Mouse (Mus musculus): ENCODE data around the gene Thy1.

Thy1 gene

GRCm38 (mm10) chr9:44042836-44043707, at the start of gene Thy1:
TSS of gene Thy1 (plus strand) at chr9:44043384.
- no peak for DNase-seq (ENCODE audit: low spot score in 2 of 2)

- DNase-seq (ENCODE audit: low spot score in 2 of 2): no peak
Measured at GRCm38 (mm10) chr9:43997681-43998080, 45.5 kb upstream of the Thy1 start.

GRCm38 (mm10) chr9:43998851-43999250, 44.3 kb upstream of the Thy1 start:
- no peak for DNase-seq (ENCODE audit: low spot score in 2 of 2)

DNA sequence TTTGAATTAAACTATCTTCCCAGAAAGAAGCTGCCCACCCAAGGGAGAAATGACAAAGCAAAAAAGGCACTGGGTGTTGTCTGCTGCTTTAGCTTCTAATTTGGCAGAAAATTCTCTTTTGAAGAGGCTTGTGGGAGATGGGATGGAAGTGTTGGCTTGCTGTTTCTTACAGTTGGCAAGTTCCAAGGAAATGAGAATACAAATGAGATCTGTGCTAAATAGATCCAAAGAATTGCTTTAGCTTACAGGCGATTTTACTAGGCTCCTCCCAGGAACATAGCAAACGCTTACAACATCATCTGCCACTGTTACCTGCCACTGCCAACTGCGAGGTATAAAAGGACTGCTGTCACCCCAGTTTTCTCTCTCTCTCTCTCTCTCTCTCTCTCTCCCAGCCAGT, 38.8 kb upstream of the Thy1 start:
- DNase-seq (ENCODE audit: low spot score in 2 of 2): no peak

DNA sequence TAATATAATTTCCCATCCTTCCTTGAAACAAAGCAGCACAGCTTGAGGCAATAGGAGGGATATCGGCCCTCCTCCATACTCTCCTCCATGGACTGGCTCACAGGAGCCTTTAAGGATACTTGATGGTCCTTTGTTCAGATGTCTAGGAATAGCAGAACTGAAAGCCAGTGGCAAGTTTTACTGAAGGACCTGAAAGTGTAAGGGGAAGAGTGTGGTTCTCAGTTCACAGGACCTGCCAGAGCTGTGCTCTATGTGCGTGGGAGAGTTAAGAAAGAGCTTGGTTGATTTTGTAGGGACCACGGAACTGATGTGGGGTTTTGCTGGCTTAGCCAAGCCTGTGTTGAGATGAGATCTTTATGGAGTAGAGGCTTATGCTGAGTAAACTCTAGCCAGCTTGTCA, 37.9 kb upstream of the Thy1 start:
- no peak for DNase-seq (ENCODE audit: low spot score in 2 of 2)

GRCm38 (mm10) chr9:44007323-44007722, 35.9 kb upstream of the Thy1 start:
- no peak for DNase-seq (ENCODE audit: low spot score in 2 of 2)

GRCm38 (mm10) chr9:44007991-44008390, 35.2 kb upstream of the Thy1 start:
- no peak for DNase-seq (ENCODE audit: low spot score in 2 of 2)

DNA sequence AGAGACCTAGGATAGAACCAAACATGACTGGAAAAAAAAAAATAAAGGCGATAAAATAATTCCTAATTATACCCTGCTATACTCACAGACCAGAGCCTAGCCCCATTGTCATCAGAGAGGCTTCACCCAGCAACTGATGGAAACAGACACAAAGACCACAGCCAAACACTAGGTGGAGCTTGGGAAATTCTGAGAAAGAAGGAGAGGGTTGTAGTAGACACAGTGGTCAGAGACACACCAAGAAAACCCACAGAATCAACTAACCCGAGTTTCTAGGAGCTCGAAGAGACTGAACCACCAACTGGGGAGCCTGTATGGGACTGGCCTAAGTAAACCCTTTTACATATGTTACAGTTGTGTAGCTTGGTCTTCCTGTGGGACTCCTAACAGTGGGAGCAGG, 32.3 kb upstream of the Thy1 start:
- no peak for DNase-seq (ENCODE audit: low spot score in 2 of 2)

DNA sequence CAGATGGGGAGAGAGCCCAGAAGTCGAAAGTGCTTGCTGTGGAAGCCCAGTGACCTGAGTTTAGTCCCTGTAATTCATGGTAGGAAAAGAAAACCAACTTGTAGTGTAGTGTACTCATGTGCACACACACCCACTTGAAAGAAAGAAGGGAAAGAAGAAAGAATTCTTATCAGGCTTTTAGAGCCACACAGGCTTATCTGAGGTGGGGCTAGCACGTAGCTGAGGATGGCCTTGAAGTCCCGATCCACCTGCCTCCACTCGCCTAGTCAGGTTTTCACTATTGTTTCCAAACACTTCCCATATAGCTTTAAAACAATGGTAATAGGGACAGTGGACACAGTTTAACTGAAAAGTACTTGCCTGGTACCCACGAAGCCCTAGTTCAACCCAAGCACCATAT, 31.5 kb upstream of the Thy1 start:
- DNase-seq (ENCODE audit: low spot score in 2 of 2): no peak

DNA sequence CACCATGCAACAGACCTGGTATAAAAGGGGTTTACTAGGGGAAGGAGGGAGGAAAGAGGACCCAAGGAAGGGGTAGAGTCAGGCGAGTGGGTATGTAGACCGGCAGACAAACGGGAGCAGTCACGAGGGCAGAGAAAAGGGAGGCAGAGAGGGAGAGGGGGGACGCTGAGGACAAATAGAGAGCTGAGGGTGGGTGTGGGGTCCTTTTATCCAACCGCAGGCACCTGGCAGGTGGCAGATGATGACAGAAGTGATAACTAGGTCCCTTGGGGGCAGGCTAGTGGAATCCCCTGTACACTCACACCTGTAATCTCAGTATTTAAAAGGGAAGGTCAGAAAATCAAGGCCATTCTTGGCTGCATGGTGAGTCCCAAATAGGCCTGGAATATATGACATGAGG, 31.0 kb upstream of the Thy1 start:
- DNase-seq (ENCODE audit: low spot score in 2 of 2): no peak

DNA sequence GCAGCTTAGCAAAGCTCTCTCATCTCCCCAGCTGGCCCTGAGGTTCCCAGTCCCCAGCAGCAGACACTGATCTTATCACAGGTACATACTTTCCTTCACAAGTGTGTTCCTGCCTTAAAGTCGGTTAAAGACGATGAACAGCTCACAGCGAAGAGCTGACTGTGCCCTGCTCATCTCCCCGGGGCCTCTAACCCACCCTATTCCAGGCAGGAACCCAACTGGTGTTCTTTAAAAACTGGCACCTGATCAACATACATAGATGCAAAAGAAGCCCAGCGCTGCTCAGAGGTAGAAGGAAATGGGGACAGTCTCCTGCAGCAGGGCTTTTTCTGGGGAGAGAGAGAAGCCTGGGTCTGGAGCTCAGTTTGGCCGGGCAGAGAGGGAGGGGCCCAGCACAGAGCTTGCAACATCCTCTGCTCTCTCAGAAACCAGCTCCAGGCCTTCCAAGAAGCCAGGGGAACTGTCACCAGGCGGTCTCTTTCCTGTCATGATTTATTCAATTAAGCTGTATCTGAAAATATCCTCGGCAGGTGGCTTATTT, 30.4 kb upstream of the Thy1 start:
- DNase-seq (ENCODE audit: low spot score in 2 of 2): no peak

- no peak for DNase-seq (ENCODE audit: low spot score in 2 of 2)
Measured at GRCm38 (mm10) chr9:44013781-44014180, 29.4 kb upstream of the Thy1 start.

GRCm38 (mm10) chr9:44016304-44016703, 26.9 kb upstream of the Thy1 start:
- no peak for DNase-seq (ENCODE audit: low spot score in 2 of 2)

- no peak for DNase-seq (ENCODE audit: low spot score in 2 of 2)
Measured at GRCm38 (mm10) chr9:44017846-44018245, 25.3 kb upstream of the Thy1 start.

GRCm38 (mm10) chr9:44020001-44020400, 23.2 kb upstream of the Thy1 start:
- no peak for DNase-seq (ENCODE audit: low spot score in 2 of 2)

- no peak for DNase-seq (ENCODE audit: low spot score in 2 of 2)
Measured at GRCm38 (mm10) chr9:44022100-44022847, 20.9 kb upstream of the Thy1 start.

DNA sequence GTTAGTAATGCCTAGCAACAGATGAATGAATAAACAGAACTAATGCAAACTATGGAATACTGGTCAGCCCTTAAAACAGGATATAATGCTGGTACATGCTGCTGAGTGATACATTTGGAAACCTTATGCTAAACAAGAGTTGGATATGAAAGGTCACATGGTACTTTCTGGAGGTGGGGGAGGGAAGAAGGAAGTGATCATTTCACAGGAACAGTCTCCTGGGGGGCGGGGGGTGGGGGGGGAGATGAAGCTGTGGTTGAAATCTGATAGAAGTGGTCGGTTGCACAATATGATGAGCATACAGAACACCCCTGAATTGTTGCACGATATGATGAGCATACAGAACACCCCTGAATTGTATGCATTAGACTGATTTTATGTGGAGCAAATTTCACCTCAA, 19.1 kb upstream of the Thy1 start:
- DNase-seq (ENCODE audit: low spot score in 2 of 2): no peak

DNA sequence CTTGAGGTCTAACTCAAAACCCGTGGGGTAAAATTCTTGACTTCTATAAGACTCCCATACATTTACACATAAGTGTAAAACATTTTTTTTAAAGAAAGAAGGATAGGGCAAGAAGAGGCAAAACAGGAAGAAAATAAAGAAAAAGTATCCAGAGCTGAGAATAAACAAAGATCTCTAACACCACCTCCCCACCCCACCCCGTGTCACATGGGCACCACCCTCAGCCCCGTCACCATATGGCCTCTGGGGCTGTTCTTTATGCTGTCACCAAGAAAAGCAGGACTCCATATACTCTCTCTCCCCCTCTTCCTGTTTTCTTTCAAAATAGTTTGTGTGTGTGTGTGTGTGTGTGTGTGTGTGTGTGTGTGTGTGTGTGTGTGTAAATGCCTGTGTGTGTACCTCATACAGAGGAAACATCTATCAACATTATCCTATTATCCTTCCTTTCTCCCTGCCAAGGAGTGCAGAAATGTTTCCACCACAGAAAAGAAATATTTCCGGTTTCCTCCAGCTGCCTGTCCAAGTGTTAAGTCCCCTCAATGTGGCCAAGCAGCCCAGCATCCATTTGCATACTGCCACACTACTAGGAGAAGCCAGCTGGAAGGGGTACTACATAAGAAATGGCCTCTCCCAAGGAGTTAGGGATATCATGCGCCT, 13.5 kb upstream of the Thy1 start:
- no peak for DNase-seq (ENCODE audit: low spot score in 2 of 2)

- no peak for DNase-seq (ENCODE audit: low spot score in 2 of 2)
Measured at GRCm38 (mm10) chr9:44030646-44031045, 12.5 kb upstream of the Thy1 start.

- DNase-seq (ENCODE audit: low spot score in 2 of 2): no peak
Measured at GRCm38 (mm10) chr9:44031079-44031478, 12.1 kb upstream of the Thy1 start.

GRCm38 (mm10) chr9:44031946-44032345, 11.2 kb upstream of the Thy1 start:
- DNase-seq (ENCODE audit: low spot score in 2 of 2): no peak

GRCm38 (mm10) chr9:44033317-44033716, 9.9 kb upstream of the Thy1 start:
- no peak for DNase-seq (ENCODE audit: low spot score in 2 of 2)

All from spleen, postnatal 4 days (tissue).